Mouse (Mus musculus): Measurements from ENCODE around the gene Flnc. TPM values are rescaled to one million over a fixed set of nuclear protein-coding genes. Genes with fewer than 3 reads are reported as not detected.

Flnc gene
- total RNA-seq, 2 experiments from 2014 or later = not detected

DNA sequence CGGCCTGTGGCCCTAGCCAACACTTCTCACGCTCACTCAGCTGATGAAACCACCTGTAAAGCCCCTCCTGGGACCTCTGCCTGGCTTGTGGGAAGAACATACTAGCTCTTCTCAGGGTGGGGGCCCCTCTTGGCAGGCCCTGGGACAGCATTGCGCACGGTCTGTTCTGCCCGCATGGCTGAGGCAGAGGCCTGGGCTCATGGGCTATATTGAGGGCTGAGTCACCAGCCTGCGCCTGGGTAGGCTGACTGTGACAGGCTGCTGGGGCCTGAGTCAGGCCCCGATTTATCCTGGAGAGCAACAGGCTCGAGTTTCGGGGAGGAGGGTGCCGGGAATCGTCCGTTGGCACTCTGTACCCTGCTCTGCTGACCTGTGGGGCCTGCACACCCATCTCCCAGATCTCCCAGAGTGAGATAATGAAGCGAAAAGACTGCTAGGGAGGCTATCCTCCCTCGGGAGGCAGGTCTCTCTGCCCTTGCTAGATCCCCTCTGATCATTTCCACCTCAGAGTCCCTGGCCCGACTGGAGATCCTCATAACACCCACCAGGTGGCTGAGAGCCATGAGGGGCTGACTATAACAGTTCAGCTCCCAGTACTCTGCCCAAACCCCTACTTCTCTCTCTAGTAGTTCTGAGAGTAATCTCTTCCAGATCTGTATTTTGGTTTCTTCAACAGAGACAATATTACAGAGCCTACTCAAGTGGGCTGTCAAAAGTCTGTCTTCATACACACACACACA is 2.2 kb upstream of the Flnc start:
- ATAC-seq (replicated peaks; ENCODE audit: low FRiP score, poor library complexity, severe bottlenecking) = no peak

DNA sequence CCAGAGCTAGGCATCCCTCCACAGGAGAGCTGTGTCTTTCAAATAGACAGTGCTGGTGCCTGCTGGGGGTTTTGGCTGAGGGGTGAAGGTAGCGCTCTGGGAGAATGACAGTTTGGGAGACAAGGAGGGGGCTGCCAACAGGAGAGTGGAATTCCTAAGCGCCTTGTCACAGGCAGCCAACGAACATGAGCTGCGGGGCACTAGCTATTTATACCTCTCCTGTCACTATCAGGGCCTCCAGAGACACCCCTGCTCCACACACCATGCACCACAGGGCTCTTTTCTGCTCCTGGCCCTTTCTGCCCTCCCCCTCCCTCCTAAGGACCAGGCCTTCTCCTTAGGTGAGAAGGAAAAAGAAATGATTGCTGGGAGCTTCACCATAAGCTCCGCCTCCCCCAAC is 1.6 kb upstream of the Flnc start:
- ATAC-seq (replicated peaks; ENCODE audit: low FRiP score, poor library complexity, severe bottlenecking) = no peak

DNA sequence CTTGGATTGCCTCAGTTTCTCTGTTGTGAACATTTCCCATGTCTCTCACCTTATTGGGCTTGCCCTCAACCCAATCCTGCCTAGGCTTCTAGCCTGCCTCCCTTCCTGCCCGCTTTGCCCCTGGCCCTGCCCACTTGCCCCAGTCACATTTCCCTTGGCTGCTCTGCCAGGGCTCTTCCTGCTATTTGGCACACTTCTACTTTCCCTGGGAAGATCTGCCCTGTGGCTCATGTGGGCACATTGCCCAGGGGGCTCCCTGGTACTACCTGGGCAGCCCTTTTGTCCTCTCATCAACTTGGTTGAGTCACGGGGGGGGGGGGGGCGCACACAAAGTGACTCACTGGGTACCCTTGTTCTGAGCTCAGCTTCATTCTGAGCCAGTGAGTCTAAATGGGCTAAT is 900 bp upstream of the Flnc start:
- ATAC-seq (replicated peaks; ENCODE audit: low FRiP score, poor library complexity, severe bottlenecking) = no peak

DNA sequence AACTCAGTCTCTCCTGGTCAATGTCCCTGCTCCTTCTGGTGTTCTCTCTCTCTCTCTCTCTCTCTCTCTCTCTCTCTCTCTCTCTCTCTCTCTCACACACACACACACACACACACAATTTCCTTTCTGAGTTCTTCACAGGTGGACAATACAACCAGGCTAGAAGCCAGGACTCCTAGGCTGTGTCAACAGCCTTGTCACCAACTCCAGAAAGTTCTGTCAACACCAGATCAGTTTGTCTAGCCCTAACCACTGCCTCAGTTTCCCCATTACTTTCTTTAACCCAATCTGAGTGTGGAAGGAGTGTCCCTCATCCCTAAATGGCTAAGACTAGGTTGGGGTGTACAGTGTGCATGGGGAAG is 399 bp upstream of the Flnc start:
- ATAC-seq (replicated peaks; ENCODE audit: low FRiP score, poor library complexity, severe bottlenecking) = no peak

DNA sequence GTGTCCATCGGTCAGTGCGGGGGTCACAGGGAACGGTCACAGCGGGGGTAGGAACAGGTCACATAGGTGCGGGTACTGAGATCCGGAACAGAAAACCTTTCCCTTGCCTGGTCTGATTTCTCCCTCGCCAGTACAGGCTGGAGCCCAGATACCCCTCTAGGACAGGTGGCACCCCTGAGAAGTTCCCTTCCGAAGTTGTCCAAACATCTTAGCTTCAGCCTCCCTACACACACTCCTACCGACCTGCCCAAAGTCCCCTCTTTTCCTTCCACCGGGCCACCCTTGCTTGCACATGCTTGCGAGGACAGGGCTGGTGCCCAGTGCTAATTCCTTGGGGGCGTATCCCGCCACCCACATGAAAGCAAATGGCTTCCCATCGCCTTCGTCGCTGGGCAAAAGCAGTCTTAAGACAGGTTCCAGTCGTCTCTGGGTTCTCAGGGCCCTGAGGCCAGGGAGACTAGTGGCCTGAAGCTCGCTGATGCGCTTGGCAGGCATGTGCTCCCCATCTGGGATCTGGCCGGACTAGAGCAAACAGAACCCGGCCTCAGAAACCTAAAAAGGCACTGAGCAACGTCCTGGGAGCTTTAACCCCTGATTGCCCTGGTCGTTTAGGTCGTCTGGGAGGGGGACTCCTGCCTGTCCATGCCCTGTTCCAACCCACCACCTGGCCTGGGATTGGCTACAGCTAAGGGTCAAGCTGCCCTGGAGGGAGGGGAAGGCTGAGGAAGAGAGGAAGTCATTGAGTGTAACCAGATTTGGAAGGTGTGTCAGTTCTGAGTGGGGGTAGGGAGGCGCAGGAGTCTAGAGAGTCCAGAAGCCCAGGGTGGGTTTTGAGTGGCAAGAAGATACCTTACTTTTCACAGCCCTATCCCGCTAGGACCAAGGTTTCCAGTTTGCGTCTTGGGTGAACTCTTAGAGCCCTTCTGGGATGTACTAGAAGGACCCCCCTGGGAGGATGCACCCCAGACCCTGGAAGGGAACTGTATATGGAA is 1.0 kb downstream of the Flnc start:
- ATAC-seq (replicated peaks; ENCODE audit: low FRiP score, poor library complexity, severe bottlenecking) = no peak

DNA sequence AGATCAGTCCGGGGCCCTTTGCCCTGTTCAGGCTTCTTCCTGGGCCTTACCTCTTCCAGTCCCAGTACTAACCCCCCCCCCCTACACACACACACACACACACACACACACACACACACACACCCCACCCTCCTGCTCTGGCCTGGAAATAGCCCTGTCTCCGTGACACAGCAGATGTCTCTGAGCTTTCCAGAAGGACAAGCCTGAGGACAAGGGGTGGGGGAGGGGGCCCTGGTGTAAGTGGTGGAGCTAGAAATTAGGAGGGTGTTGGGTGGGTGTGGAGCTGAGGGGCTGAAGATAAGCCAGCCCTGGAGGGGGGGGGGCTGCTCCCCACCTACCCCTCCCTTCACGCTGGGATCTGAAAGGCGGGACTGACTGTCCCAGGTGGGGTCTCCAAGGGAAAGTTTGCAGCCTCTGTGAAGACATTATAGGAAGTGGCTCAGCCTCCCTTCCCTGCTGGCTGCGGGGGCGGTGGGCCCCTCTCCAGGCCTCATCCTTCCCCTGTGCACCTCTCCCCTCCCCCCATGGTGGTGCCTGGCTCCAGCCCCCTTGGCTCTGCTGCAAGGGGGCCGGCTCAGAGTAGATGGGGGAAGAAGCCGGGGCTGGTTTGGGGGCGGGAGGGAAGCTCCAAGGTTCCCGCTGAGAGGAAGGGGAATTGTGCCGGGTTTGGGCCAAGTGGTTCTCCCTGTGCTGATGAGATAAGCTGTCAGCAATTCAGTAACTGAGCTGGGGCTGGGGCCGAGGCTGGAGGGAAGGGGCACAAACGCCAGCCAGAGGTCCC is 2.0 kb downstream of the Flnc start:
- ATAC-seq (replicated peaks; ENCODE audit: low FRiP score, poor library complexity, severe bottlenecking) = no peak

DNA sequence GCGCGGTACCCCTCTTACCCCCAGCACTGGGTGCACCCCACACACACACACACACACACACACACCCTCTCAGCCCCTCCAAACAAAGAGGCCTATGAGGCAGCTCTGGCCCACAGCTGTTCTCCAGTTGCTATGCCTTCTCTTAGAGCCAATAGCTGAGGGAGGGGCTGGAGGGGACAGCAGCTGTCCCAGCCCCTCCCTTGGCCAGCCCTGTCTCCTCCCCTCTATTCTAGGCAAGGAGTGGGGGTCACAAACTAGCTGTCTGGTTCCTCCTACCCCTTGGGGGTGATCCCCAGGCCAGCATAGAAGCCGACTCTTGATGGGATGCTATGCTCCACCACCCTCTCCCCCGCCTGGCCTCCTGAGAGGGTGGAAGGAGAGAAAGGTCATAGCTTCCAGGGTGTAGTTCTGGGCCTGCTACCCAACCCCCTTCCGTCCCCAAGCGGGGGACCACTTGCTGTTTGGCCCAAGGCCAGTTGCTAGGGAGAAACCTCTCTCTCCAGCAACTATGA is 2.9 kb downstream of the Flnc start:
- ATAC-seq (replicated peaks; ENCODE audit: low FRiP score, poor library complexity, severe bottlenecking) = no peak

DNA sequence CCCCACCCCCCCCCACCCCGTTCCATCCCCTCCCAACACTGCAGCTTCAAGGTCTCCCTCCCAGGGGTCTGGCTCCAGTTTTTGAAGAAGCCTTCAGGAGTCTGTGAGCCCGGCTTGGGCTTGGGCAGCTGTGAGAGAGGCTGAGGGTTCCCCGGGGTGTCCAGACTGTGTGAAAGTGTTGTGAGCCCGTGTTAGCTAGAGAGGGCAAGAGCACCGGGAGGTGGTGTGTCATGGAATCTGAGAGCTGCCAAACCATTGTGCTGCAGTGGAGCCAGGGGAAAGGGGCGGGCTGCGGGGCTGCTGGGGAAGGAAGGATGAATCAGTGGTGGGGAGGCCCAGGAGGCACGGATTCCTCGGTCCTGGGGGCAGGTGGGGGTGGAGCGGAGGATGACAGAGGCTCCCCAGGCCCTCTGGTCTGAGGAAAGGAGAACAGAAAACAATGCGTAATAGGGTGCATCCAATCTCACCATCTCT is 3.4 kb downstream of the Flnc start:
- no peak for ATAC-seq (replicated peaks; ENCODE audit: low FRiP score, poor library complexity, severe bottlenecking)

DNA sequence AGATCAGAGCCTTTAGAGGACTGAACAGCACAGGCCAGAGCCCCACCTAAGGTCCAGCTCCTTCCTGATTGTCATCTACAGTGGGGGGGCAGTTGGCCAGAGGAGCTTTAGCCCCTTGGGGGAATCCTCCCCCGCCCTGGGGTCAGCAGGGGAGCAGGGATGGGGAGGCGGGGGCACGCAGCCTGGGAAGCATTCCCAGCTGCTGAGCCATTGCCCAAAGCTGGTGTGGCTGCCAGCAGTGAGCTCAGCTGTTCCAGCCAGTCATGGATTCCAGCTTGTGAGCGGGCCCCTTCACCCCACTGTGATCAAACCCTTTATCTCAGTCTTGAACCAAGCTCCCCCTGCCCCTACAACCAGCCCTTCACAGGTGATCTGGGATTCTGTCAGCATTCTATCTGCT is 6.2 kb downstream of the Flnc start:
- no peak for ATAC-seq (replicated peaks; ENCODE audit: low FRiP score, poor library complexity, severe bottlenecking)

DNA sequence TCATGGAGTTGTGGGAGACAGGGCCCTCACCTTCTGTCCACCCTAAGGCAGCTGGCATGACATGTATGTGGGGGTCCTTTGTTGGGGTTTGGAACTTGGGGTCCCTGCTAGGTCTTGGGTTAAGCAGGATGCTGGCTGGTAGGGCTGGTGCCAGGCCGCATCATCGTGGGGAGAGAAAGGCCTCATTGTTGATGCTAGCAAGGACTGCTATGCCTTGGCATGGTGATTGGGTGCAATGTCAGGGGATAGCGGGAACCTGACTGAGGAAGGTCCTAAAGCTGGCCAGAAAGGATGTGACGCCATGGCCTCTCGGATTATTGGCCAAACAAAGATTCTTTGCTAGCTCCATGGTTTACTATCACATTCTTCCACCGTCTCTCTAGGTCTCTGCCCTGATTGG is 6.7 kb downstream of the Flnc start:
- no peak for ATAC-seq (replicated peaks; ENCODE audit: low FRiP score, poor library complexity, severe bottlenecking)

DNA sequence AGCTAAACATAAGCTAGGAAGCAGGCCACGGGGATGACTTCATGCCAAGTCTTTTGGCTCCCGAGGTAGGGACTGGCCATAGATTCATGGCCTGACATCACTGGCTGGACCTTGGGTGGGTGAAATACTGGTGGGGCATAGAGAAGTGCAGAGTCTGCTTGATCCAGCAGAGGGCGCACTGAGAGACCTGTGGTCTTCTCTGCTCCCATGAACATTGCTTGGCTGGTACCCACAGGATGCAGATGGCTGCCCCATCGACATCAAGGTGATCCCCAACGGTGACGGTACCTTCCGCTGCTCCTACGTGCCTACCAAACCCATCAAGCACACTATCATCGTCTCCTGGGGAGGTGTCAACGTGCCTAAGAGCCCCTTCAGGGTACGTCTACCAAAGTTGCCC is 11.7 kb downstream of the Flnc start:
- no peak for ATAC-seq (replicated peaks; ENCODE audit: low FRiP score, poor library complexity, severe bottlenecking)

DNA sequence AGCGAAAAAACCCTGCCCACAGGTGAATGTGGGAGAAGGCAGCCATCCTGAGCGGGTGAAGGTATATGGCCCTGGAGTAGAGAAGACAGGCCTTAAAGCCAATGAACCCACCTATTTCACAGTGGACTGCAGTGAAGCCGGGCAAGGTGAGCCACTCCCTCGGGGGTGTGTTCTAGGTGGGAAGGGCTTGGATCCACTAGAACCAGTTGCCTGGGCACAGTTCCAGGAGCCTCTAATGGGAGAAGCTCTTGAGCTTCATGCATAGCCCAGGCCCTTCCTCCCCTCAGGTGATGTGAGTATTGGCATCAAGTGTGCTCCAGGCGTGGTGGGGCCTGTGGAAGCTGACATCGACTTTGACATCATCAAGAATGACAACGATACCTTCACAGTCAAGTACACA is 12.3 kb downstream of the Flnc start:
- ATAC-seq (replicated peaks; ENCODE audit: low FRiP score, poor library complexity, severe bottlenecking) = no peak

DNA sequence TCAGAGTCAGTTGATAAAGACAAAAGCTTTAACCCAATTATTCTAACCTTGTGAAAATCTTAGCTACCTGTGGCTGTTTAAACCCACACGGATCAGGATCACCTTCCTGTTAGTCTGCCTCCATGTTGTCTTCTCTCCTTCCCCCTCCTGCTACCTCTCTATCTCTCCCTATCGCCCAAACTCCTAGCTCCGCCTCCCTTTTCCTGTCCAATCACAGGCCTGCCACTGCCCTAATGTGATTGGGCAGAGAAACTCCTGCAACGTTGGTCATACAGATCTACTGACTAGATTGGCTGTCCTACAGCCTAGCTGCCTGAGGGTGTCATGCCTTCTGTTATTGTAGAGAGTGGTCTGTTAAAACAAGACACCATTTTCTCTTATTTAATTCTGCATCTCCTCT is 16.8 kb downstream of the Flnc start:
- ATAC-seq (replicated peaks; ENCODE audit: low FRiP score, poor library complexity, severe bottlenecking) = no peak

DNA sequence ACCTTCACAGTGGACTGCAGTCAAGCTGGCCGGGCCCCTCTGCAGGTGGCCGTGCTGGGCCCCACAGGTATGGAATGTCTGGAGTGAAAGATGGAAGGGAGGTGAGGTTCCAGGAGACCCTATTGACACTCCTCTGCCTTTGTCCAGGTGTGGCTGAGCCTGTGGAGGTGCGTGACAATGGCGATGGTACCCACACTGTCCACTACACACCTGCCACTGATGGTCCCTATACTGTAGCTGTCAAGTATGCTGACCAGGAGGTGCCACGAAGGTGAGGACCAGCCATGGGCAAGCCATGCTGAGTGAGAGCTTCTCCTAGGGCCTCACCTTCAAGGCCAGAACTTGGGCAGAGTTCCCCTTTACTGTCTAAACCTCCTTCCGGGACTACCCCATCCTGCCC is 17.6 kb downstream of the Flnc start:
- ATAC-seq (replicated peaks; ENCODE audit: low FRiP score, poor library complexity, severe bottlenecking) = no peak

DNA sequence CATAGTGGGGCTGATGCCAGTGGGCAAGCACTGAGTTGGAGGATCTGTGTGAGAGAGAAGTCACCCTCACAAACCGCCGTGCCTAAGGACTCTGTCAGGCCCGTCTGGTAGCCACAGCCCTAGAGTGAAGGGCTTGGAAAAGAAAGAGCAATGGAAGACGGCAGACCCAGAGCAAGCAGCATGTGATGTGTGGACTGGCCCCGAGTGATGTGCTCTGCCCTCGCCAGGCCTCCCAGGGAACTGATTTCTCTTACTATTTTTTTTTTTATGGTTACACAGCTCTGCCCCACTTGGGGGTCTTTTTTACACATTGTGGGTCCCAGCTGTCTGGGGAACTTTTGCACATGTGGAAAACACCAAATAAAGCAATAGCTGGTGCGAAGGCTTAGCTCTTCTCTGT is 28.4 kb downstream of the Flnc start:
- ATAC-seq (replicated peaks; ENCODE audit: low FRiP score, poor library complexity, severe bottlenecking) = no peak

DNA sequence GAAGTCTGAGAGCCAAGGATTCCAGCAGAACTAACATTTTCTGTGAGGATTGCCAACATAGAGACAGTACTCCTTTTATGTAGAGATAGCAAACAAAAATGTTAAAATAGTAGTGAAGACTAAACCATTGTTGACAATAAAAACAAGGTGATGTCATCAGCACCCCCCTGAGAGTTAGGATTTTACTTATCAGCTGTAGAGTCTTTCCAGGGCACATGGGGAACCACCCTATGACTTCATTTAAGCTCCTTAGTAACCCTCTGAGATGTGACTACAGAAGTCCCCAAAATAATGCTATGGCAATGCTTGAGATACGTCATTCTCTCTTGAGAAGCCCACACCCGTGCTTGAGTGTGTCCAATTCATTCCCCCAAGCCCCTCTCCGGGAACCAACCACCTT is 30.3 kb downstream of the Flnc start:
- no peak for ATAC-seq (replicated peaks; ENCODE audit: low FRiP score, poor library complexity, severe bottlenecking)

DNA sequence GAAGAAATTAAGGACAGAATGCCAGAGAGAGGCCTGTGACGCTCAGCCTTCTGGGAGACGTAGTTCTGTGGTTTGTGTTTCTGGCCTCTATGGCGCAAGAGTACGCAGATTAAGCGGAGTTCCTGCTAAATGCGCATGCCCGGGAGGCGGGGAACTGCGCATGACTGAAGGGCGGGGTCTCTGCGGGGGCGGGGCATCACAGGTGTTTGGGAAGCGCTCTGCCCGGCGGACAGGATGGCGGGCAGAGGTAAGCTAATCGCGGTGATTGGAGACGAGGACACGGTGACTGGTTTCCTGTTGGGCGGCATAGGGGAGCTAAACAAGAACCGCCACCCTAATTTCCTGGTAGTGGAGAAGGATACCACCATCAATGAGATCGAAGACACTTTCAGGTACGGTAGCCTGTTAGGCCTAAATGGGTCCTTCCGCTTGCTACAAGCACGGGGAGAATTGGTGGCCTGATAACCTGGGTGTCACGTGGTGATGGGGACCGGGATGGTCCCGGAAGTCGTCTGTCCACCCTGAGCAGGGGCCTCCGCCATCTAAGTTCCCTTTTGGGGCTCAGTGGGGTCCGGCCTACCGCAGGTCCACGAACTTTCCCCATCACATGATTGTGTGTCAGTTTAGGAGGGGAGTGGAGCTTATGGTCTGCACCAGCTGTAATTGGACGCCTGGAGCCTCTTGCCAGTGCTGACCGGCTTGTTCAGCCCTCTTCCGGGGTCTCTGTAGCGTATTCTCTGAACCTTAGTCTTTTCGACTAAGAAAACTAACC is 34.7 kb downstream of the Flnc start, which contains the start of gene Atp6v1f:
Gene Atp6v1f (plus strand): TSS at position 136 of the 772 bp plus-strand sequence.
- peak; percentile 98 for ATAC-seq (replicated peaks; ENCODE audit: low FRiP score, poor library complexity, severe bottlenecking)

DNA sequence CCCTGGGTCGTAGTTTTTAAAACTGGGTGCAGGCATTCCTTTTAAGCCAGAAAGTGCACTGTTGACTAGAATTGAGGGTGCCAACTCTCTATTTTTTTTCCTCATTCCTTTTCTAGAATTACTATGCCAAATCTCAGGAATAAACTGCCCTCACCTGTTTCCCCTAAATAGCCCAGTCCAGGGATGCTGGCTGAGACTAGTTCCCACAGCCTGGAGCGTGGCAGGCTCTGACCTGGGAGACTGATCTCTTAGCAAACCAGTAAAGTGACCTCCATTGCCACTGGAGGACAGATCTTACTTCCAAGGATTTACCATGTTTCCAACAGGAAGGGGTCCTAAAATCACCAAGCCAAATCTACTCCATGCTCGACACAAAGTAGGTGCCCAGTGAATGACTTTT is 35.8 kb downstream of the Flnc start:
- no peak for ATAC-seq (replicated peaks; ENCODE audit: low FRiP score, poor library complexity, severe bottlenecking)

DNA sequence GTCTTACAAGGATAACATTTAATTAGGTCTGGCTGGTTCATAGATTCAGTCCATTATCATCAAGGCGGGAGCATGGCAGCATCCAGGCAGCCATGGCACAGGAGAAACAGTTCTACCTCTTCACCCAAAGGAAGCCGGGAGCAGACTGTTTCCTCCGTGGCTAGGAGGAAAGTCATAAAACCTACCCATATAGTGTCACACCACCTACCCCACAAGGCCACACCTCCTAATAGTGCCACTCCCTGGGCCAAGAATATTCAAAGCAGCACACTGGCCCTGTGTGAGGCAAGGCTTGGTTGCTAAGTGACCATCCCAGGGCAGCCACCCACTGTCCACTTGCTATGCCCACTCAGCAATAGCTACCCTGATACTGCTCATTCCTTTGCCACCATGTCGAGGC is 38.1 kb downstream of the Flnc start, which contains the start of gene Atp6v1fnb:
Gene Atp6v1fnb (plus strand): TSS at position 301 of the 400 bp plus-strand sequence.
- no peak for ATAC-seq (replicated peaks; ENCODE audit: low FRiP score, poor library complexity, severe bottlenecking)

All from erythroblast, adult 5-6 weeks (primary cell).